Mouse (Mus musculus) layer of hippocampus, postnatal 25 days (tissue): ENCODE data around the gene Gm35549. TPM values are rescaled to one million over a fixed set of nuclear protein-coding genes. Genes with fewer than 3 reads are reported as not detected.

ENCODE experiments used
- DNase-seq, 2 experiments: peaks; one replicate each; pipeline ENCODE4 v3.0.0; 2022; ENCODE audit warnings: mixed read lengths in 2 of 2, low spot score in 1 of 2; ENCODE audit errors: extremely low spot score in 1 of 2
- total RNA-seq, 2 experiments: library from RNA; stranded (reverse); gene quantifications; 2 replicates each; pipeline ENCODE4 v1.2.3; 2021

The Gm35549 gene
- total RNA-seq, 2 experiments from 2014 or later, result not detected

DNA sequence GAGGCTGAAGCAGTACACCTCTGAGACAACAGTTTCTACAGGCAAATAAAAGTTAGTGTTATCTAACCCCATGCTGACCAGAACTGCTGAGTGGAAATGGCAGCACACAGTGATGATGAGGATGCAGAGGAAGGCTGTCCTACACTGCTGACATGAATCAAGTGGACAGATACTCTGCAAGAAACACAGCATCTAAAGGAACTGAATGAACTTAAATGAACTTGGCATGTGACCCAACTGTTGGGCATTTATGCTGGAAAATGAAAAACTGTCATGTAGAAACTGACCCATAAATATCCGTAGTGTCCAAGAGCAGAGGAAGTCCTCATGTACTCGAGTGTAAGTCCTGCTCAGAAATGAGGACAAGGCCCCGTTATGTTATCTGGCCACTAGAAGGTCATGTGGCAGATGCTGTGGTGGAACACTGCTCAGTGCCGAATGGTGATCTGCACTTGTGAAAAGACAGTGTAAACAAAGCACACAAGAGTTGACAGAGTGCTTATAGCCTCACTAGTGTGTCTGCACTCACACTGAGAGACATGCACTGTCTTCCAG is 13.9 kb downstream of the Gm35549 start:
- DNase-seq, result no peak

DNA sequence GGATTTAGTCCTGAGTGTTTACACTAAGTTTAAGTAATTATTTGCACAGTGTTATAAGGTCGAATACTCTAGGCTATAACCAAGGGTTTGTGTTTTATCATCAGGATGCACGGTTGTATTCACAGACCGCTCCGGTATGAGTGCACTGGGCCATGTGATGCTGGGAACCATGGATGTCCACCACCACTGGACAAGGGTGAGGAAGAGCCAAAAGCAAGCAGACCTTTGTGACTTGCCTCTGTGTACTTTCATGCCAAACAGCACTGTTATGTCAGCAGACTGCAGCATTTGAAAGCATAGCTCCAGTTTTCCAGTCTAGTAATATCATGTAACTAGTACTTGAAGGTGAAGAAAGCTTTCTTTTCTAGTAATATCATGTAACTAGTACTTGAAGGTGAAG is 17.1 kb downstream of the Gm35549 start:
- DNase-seq, result no peak

GRCm38 (mm10) chr9:122823374-122824017 is 20.3 kb downstream of the Gm35549 start:
- DNase-seq, result no peak

GRCm38 (mm10) chr9:122815239-122815851 is 28.5 kb downstream of the Gm35549 start:
- DNase-seq, result no peak

- no peak for DNase-seq
These were observed 29.1 kb downstream of the Gm35549 start for GRCm38 (mm10) chr9:122814775-122815174.

GRCm38 (mm10) chr9:122812386-122812785 is 31.4 kb downstream of the Gm35549 start:
- no peak for DNase-seq

- no peak for DNase-seq
These were observed 33.6 kb downstream of the Gm35549 start for GRCm38 (mm10) chr9:122810212-122810611.

DNA sequence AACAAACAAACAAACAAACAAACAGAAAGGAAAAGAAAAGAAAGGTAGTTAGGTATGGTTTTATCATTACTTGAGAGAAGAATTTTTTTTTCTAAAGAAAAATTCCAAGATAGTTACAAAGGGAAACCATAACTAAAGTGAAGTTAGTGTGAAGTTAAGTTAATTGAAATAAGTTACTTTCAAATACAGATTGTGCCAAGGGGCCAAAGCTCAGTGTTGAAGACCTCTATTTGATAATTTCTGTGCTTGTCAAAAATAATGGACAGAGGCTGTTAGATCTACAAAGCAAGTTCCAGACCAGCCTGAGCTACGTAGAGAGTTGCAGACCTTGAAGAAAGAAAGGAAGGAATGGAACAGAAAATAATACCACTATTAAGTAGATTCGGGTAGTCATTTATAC is 36.6 kb downstream of the Gm35549 start:
- no peak for DNase-seq

- no peak for DNase-seq
These were observed 37.9 kb downstream of the Gm35549 start for GRCm38 (mm10) chr9:122805845-122806341.

DNA sequence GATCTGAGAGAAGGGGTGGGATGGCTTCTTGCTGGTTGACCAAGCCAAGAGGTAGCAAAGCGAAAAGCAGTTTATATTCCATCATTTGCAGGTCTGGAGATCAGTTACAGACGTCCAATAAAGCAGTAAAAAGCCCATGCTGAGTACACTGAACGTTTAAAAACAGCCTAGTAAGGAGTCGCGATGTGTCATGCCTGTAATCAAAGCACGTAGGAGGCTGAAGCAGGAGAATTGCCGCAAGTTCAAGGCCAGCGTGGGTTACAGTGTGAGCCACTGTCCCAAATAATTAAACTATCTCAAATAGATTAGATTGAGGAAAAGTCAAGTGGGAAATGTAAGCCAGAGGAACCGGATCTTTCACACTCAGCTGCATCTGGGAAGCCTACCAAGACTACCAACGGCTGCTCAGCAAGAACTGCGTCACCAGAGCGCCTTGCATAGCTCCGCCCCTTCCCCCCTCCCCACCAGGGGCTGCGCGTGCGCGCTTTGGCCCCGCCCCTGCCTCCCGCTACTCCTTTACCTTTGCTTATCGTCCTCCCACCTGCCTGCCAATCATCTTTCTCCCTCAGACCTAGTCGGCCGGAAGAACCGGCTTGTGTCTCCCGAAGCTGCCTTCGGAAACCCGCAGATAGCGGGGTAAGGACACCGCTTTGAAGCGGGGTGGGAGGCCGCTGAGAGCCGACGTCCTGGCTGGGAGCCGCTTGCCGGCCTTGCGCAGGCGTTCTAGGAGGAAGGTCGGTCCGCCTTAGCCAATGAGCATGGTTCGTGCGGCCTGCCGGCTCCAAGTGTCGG is 38.6 kb downstream of the Gm35549 start, which contains the start of gene Tcaim:
Gene Tcaim (plus strand): TSS at position 487 of the 792 bp plus-strand sequence.
- peak; percentile 77 to 88 for DNase-seq

DNA sequence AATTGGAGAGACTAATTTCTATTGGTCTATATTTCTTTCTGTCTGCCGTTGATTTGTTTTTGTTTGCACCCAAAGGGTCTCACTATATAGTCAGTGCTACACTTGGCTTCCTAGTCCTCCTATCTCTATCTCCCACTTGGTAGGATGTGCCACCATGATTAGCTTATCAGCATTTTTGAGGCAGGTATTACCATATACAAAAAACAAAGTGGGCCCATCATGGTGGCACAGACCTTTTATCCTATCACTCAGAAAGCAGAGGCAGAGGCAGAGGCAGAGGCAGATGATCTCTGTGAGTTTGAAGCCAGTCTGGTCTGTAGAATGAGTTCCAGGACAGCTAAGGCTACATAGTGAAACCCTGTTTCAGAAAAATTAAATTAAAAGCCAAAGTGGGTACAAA is 57.3 kb downstream of the Gm35549 start:
- no peak for DNase-seq

- DNase-seq, result no peak
These were observed 58.6 kb downstream of the Gm35549 start for GRCm38 (mm10) chr9:122785231-122785630.

Other genes starting within 250 kb of the Gm35549 start
- not detected for gene Topaz1, start 96.7 kb downstream of the Gm35549 start, total RNA-seq
- 10 to 100 TPM; 18.3 to 19.2 TPM for gene Tcaim, start 38.5 kb downstream of the Gm35549 start, total RNA-seq
- gene Zfp445, start 22.0 kb upstream of the Gm35549 start, total RNA-seq, result 100 to 1,000 TPM; 137 to 183 TPM
- 1 to 10 TPM; 4.1 to 5.9 TPM for gene Zkscan7, start 41.6 kb upstream of the Gm35549 start, total RNA-seq
- 1 to 10 TPM; 6.7 to 6.9 TPM for gene Zfp105, start 79.0 kb upstream of the Gm35549 start, total RNA-seq
- gene 1110059G10Rik, start 107.0 kb upstream of the Gm35549 start, total RNA-seq, result 10 to 100 TPM; 24.8 to 26.8 TPM
- 1 to 10 TPM; 1.1 to 1.7 TPM for gene Kif15, start 107.0 kb upstream of the Gm35549 start, total RNA-seq
- 10 to 100 TPM; 26.3 to 28.9 TPM for gene Tmem42, start 177.3 kb upstream of the Gm35549 start, total RNA-seq
- 1 to 10 TPM; 1.7 to 2.0 TPM for gene Tgm4, start 190.7 kb upstream of the Gm35549 start, total RNA-seq